32 mouse cellular contexts compared by ENCODE assay signal in the genomic region with DNA sequence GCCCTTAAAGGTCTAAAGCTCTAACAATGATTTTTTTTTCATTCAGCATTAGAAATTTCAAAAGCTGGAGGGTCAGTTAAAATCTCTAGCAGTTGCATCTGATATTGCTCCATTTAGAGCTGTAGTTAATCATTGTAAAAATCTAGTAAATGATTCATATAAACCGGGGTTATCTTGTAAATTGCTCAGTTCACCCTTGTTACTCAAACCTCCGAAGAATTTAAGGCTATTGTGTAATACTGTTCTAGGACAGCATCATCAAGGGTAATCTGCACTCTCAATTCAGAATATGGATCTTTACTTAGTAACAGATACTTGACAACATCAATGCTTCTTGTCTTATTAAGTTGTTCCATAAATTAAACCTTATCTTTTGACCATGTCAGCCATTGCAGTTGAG.
"Had no signal": no experiment of that assay in that cellular context is flagged by ENCODE, and none has a peak within 500 bp of the region (broad histone marks: within the 10 kb centered on the region; RNA-seq: fewer than 3 reads in every experiment).

No protein-coding gene starts in this region.

- H3K27ac ChIP-seq: left cerebral cortex, adult 2 months; limb, embryonic 10.5 days; limb, embryonic 12.5 days; limb, embryonic 13.5 days; limb, embryonic 15.5 days; liver, embryonic 13.5 days; liver, embryonic 14.5 days; liver, embryonic 15.5 days; lung, embryonic 15.5 days; macrophage; midbrain, embryonic 10.5 days; midbrain, embryonic 12.5 days; midbrain, embryonic 13.5 days; midbrain, embryonic 15.5 days; neural tube, embryonic 12.5 days had no signal

- H3K4me2 ChIP-seq: limb, embryonic 12.5 days; limb, embryonic 13.5 days; limb, embryonic 15.5 days; liver, embryonic 11.5 days; liver, embryonic 13.5 days; liver, embryonic 15.5 days; lung, embryonic 14.5 days; lung, embryonic 15.5 days; midbrain, embryonic 11.5 days; midbrain, embryonic 12.5 days; midbrain, embryonic 13.5 days; midbrain, embryonic 15.5 days; neural tube, embryonic 12.5 days had no signal

- H3K9me3 ChIP-seq: limb, embryonic 10.5 days; limb, embryonic 12.5 days; limb, embryonic 13.5 days; limb, embryonic 15.5 days; liver, embryonic 13.5 days; liver, embryonic 15.5 days; lung, embryonic 15.5 days; megakaryocyte, embryonic 14.5 days; midbrain, embryonic 10.5 days; midbrain, embryonic 12.5 days; midbrain, embryonic 13.5 days; midbrain, embryonic 15.5 days; neural tube, embryonic 12.5 days had no signal

- H3K4me1 ChIP-seq: limb, embryonic 10.5 days; limb, embryonic 12.5 days; limb, embryonic 13.5 days; limb, embryonic 15.5 days; liver, embryonic 13.5 days; liver, embryonic 15.5 days; lung, embryonic 15.5 days; megakaryocyte, embryonic 14.5 days; midbrain, embryonic 10.5 days; midbrain, embryonic 12.5 days; midbrain, embryonic 13.5 days; midbrain, embryonic 15.5 days; neural tube, embryonic 12.5 days had no signal

- ATAC-seq: liver, postnatal 0 days; lung, postnatal 0 days; midbrain, embryonic 13.5 days; midbrain, embryonic 15.5 days; midbrain, embryonic 16.5 days had no signal

- H3K27me3 ChIP-seq: limb, embryonic 12.5 days; limb, embryonic 13.5 days; limb, embryonic 15.5 days; liver, embryonic 13.5 days; liver, embryonic 15.5 days; lung, embryonic 15.5 days; megakaryocyte, embryonic 14.5 days; midbrain, embryonic 12.5 days; midbrain, embryonic 13.5 days; midbrain, embryonic 15.5 days; neural tube, embryonic 12.5 days had no signal

- H3K4me3 ChIP-seq: left cerebral cortex, adult 2 months; limb, embryonic 10.5 days; limb, embryonic 12.5 days; limb, embryonic 13.5 days; limb, embryonic 15.5 days; liver, embryonic 13.5 days; liver, embryonic 15.5 days; lung, embryonic 15.5 days; megakaryocyte, embryonic 14.5 days; midbrain, embryonic 10.5 days; midbrain, embryonic 12.5 days; midbrain, embryonic 13.5 days; midbrain, embryonic 15.5 days; myocyte; neural tube, embryonic 12.5 days had no signal

- DNase-seq: left cerebral cortex, postnatal 4 days; liver; liver, embryonic 13.5 days; liver, postnatal 0 days; lung, adult 18-20 months; lung, adult 2 months; lung, embryonic 14.5 days; lung, postnatal 10 days; lung, postnatal 14 days; lung, postnatal 36 days; lung, postnatal 4 days; midbrain, embryonic 14.5 days had no signal

- H3K36me3 ChIP-seq: limb, embryonic 10.5 days; limb, embryonic 12.5 days; limb, embryonic 13.5 days; limb, embryonic 15.5 days; liver, embryonic 13.5 days; liver, embryonic 15.5 days; lung, embryonic 15.5 days; midbrain, embryonic 10.5 days; midbrain, embryonic 12.5 days; midbrain, embryonic 13.5 days; midbrain, embryonic 15.5 days; neural tube, embryonic 12.5 days had no signal

- H3K9ac ChIP-seq: limb, embryonic 12.5 days; limb, embryonic 13.5 days; limb, embryonic 15.5 days; liver, embryonic 13.5 days; liver, embryonic 14.5 days; liver, embryonic 15.5 days; liver, postnatal 0 days; lung, embryonic 14.5 days; lung, embryonic 15.5 days; midbrain, embryonic 12.5 days; midbrain, embryonic 13.5 days; midbrain, embryonic 15.5 days; neural tube, embryonic 12.5 days had no signal
